Mouse (Mus musculus): Measurements from ENCODE around the gene Ubn2. TPM values are rescaled to one million over a fixed set of nuclear protein-coding genes. Genes with fewer than 3 reads are reported as not detected.
A peak's percentile ranks its signal among the peaks of the same experiment; 100 is the strongest.

The Ubn2 gene
- polyA plus RNA-seq, 1 experiment, result 25.0 TPM

DNA sequence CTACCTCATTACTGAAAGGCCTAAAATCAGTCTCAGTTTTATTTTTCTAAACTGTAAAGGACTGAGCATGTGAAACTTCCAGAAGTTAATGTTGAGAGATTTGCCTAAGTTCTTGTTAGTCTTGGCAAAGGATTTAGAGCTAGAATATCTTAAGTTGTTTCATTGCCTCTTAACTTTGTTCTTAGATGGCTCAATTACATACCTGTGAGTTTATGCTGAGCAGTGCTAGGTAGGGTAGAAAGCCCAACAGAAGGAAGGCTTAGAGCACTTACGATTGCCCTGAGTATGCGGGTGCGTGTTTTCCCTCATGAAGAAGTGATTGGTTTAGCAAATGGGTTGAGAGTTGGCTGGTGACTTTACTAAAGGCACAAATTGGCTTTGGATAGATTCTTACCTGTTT is 24.3 kb downstream of the Ubn2 start:
- TF ChIP-seq POLR2A (IDR thresholded peaks at IDR 0.05; ENCODE audit: borderline replicate concordance, insufficient read depth, low read length) (no peak), CTCF (IDR thresholded peaks at IDR 0.05; ENCODE audit: borderline replicate concordance, insufficient read depth, low read depth, low read length) (no peak)

DNA sequence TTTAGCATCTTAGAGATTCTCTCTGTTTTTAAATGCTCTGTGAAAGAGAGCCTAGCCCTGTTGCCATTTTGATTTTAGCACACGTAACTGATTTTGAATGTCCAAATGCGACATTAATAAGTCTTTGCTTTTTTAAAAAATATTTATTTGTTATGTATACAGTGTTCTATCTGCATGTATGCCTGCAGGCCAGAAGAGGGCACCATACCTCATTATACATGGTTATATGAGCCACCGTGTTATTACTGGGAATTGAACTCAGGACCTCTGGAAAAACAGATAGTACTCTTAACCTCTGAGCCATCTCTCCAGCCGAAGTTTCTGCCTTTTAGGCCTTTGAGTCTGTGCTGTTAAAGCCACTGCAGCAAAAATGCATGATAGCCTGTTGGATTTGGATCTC is 35.8 kb downstream of the Ubn2 start:
- TF ChIP-seq CTCF (IDR thresholded peaks at IDR 0.05; ENCODE audit: borderline replicate concordance, insufficient read depth, low read depth, low read length), result no peak
- no peak for TF ChIP-seq POLR2A (IDR thresholded peaks at IDR 0.05; ENCODE audit: borderline replicate concordance, insufficient read depth, low read length)
- Histone ChIP-seq H3K4me1 (ENCODE audit: control insufficient read depth, insufficient read depth, low read length) (no peaks in the 10 kb centered on the region), H3K27me3 (ENCODE audit: control insufficient read depth, insufficient read depth, low read length) (no peaks in the 10 kb centered on the region), H3K27ac (ENCODE audit: insufficient read depth, low read length) (no peak overlapping the region), H3K4me3 (replicated peaks; ENCODE audit: insufficient read depth, low read depth, low read length) (no peak overlapping the region)
- WGBS, result 83% methylated on average over 4 of the region's 4 CpGs
- DNase-seq, result no peak

More for the DNA sequence above, 24.3 kb downstream of the Ubn2 start:
- Histone ChIP-seq H3K27ac (ENCODE audit: insufficient read depth, low read length) (no peak overlapping the region), H3K27me3 (ENCODE audit: control insufficient read depth, insufficient read depth, low read length) (no peaks in the 10 kb centered on the region), H3K4me1 (ENCODE audit: control insufficient read depth, insufficient read depth, low read length) (no peaks in the 10 kb centered on the region), H3K4me3 (replicated peaks; ENCODE audit: insufficient read depth, low read depth, low read length) (no peak overlapping the region)
- WGBS, result 97% methylated on average over 3 of the region's 3 CpGs
- no peak for DNase-seq

DNA sequence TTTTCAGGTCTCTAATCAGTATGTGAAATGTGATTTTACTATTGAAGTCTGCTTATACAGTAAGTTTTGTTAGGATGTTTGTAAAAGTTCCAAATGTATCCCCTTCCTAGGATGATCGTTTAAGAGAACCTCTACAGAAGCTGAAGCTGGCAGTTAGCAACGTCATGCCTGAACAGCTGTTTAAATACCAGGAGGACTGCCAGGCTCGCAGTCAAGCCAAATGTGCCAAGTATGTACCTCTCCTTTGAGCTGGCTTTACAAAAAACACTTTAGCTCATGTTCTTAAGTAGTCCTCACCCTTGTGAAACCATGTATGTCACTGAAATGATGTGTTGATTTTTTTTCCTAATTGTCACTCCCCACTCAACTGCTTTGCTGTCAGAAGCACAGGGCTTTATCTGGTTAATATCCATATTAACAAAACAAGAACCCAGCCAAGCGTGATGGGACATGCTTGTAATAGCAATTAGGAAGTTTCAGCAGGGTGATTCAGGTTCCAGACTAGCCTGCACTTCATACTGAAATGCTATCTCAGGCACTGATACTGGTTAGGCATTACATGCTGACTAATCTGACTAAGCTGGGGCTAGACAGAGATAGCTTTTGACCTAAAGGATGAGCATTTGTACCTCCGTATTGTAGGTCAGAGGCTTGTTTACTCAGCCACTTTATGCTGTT is 48.1 kb downstream of the Ubn2 start:
- H3K27ac ChIP-seq (ENCODE audit: insufficient read depth, low read length), result no peak overlapping the region

DNA sequence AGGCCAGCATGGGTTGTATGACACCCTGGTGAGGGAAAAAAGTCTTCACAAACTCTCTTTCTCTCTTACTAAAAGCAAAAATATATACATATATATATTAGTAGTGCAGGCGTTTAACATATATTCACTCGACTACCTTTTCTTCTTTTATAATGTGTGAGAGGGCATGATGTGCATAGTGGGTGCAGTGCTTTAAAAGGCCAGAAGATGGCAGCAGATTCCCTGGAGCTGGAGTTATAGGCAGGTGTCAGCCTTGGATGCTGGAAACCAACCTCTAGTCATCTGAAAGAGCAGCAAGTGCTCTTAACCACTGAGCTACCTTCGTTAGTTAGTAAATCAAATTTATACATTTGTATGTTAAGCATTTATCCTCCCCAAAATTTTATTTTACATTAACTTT is 58.8 kb downstream of the Ubn2 start:
- no peaks in the 10 kb centered on the region for H3K27me3 ChIP-seq (ENCODE audit: control insufficient read depth, insufficient read depth, low read length)
- WGBS, result 86% methylated on average over 3 of the region's 3 CpGs
- peak; percentile 62 for TF ChIP-seq CTCF (IDR thresholded peaks at IDR 0.05; ENCODE audit: borderline replicate concordance, insufficient read depth, low read depth, low read length)
- TF ChIP-seq POLR2A (IDR thresholded peaks at IDR 0.05; ENCODE audit: borderline replicate concordance, insufficient read depth, low read length), result no peak
- H3K4me3 ChIP-seq (replicated peaks; ENCODE audit: insufficient read depth, low read depth, low read length), result no peak overlapping the region
- H3K4me1 ChIP-seq (ENCODE audit: control insufficient read depth, insufficient read depth, low read length), result no peaks in the 10 kb centered on the region
- DNase-seq, result peak; percentile 19 to 32
- H3K27ac ChIP-seq (ENCODE audit: insufficient read depth, low read length), result no peak overlapping the region

More for the DNA sequence above, 48.1 kb downstream of the Ubn2 start:
- TF ChIP-seq CTCF (IDR thresholded peaks at IDR 0.05; ENCODE audit: borderline replicate concordance, insufficient read depth, low read depth, low read length) (no peak), POLR2A (IDR thresholded peaks at IDR 0.05; ENCODE audit: borderline replicate concordance, insufficient read depth, low read length) (no peak)
- WGBS, result 23% methylated on average over 5 of the region's 5 CpGs
- DNase-seq, result no peak
- Histone ChIP-seq H3K4me1 (ENCODE audit: control insufficient read depth, insufficient read depth, low read length) (no peaks in the 10 kb centered on the region), H3K27me3 (ENCODE audit: control insufficient read depth, insufficient read depth, low read length) (no peaks in the 10 kb centered on the region), H3K4me3 (replicated peaks; ENCODE audit: insufficient read depth, low read depth, low read length) (no peak overlapping the region)

DNA sequence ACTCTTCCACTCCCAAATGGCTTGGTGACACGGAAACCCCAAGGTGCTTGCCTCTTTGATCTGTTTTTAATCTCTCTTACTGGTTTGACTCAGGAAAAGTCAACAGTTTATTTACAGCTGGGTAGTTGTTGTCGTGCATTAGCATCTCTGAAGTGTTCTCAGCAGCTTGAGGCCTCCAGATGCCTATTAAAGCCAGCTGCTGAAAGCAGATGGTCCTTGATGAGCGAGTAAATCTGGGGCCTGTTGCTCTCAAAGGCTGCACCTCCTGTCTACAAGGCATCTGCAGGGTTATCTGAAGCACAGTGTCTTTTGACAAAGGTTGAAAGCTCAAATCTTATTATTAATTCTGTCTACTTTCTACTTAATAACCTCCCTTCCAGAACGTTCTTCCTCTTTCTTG is 61.9 kb downstream of the Ubn2 start:
- H3K27ac ChIP-seq (ENCODE audit: insufficient read depth, low read length), result no peak overlapping the region
- 65% methylated on average over 4 of the region's 4 CpGs for WGBS
- no peak for DNase-seq
- H3K27me3 ChIP-seq (ENCODE audit: control insufficient read depth, insufficient read depth, low read length), result no peaks in the 10 kb centered on the region
- no peak overlapping the region for H3K4me3 ChIP-seq (replicated peaks; ENCODE audit: insufficient read depth, low read depth, low read length)
- no peaks in the 10 kb centered on the region for H3K4me1 ChIP-seq (ENCODE audit: control insufficient read depth, insufficient read depth, low read length)
- TF ChIP-seq POLR2A (IDR thresholded peaks at IDR 0.05; ENCODE audit: borderline replicate concordance, insufficient read depth, low read length), result no peak
- no peak for TF ChIP-seq CTCF (IDR thresholded peaks at IDR 0.05; ENCODE audit: borderline replicate concordance, insufficient read depth, low read depth, low read length)

DNA sequence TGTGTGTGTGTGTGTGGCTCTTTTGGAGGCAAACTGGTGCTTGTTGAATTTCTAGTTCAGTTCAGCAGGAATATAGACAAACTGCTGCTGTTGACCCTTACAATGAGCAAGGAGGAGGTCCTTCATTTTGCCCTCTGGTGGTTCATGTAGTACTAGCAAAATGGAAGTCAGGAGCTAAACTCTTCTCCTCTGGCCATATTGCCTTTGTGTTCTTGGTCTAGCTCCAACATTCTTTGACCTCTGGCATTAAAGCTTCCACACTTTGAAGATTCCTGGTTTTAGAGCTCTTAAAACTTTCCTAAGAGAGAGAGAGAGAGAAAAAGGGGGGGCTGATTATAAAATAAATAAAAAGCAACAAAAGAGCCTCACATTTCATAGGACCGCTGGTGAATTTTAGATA is 78.3 kb downstream of the Ubn2 start:
- TF ChIP-seq CTCF (IDR thresholded peaks at IDR 0.05; ENCODE audit: borderline replicate concordance, insufficient read depth, low read depth, low read length) (no peak), POLR2A (IDR thresholded peaks at IDR 0.05; ENCODE audit: borderline replicate concordance, insufficient read depth, low read length) (no peak)
- H3K27ac ChIP-seq (ENCODE audit: insufficient read depth, low read length), result no peak overlapping the region
- no peak for DNase-seq
- H3K4me3 ChIP-seq (replicated peaks; ENCODE audit: insufficient read depth, low read depth, low read length), result no peak overlapping the region
- no peaks in the 10 kb centered on the region for H3K27me3 ChIP-seq (ENCODE audit: control insufficient read depth, insufficient read depth, low read length)
- H3K4me1 ChIP-seq (ENCODE audit: control insufficient read depth, insufficient read depth, low read length), result no peaks in the 10 kb centered on the region
- WGBS, result 98% methylated on average over 1 of the region's 1 CpGs

DNA sequence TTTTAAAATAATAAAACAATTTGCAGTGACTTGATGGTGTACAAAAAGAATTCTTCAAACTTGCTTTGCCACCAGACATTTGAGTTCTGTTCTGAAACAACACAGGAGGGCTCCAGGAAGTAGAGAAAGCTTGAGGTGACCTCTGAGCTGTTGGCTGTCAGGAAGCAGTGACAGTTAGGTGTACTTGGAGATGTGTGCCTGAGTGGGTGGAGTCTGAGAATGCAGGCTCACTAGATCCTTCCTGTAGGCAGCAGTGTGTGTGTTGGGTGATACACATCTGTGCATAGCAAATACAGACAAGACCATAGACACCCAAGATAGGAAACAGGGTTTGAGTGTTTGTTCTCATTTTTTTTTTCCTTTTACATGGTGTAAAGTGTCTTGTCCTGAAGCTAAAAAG is 79.1 kb downstream of the Ubn2 start:
- DNase-seq, result no peak
- no peak for TF ChIP-seq POLR2A (IDR thresholded peaks at IDR 0.05; ENCODE audit: borderline replicate concordance, insufficient read depth, low read length)
- no peak for TF ChIP-seq CTCF (IDR thresholded peaks at IDR 0.05; ENCODE audit: borderline replicate concordance, insufficient read depth, low read depth, low read length)
- Histone ChIP-seq H3K27me3 (ENCODE audit: control insufficient read depth, insufficient read depth, low read length) (no peaks in the 10 kb centered on the region), H3K4me1 (ENCODE audit: control insufficient read depth, insufficient read depth, low read length) (no peaks in the 10 kb centered on the region), H3K4me3 (replicated peaks; ENCODE audit: insufficient read depth, low read depth, low read length) (no peak overlapping the region), H3K27ac (ENCODE audit: insufficient read depth, low read length) (no peak overlapping the region)

DNA sequence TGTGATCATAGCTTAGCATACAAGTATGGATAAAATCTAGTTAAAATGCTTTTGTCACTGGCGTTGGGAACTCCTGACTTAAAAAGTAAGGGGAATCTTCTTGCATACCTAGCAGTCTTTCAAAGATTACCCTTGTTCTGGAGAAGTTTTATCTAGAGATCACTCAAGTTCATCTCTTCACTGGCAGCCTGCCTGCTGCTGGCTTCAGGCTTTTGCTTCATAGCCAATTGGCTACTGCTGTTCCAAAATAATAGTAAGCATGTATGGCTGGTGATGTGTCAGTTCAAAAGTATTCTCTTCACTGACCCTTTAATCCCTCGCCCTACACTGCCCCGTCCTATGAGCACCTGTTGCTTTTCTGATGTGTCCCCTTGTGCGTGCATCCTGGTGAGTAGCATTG is 81.5 kb downstream of the Ubn2 start:
- H3K27ac ChIP-seq (ENCODE audit: insufficient read depth, low read length), result no peak overlapping the region
- 67% methylated on average over 4 of the region's 4 CpGs for WGBS
- no peaks in the 10 kb centered on the region for H3K4me1 ChIP-seq (ENCODE audit: control insufficient read depth, insufficient read depth, low read length)
- DNase-seq, result no peak
- no peaks in the 10 kb centered on the region for H3K27me3 ChIP-seq (ENCODE audit: control insufficient read depth, insufficient read depth, low read length)
- TF ChIP-seq CTCF (IDR thresholded peaks at IDR 0.05; ENCODE audit: borderline replicate concordance, insufficient read depth, low read depth, low read length), result no peak
- TF ChIP-seq POLR2A (IDR thresholded peaks at IDR 0.05; ENCODE audit: borderline replicate concordance, insufficient read depth, low read length), result no peak
- H3K4me3 ChIP-seq (replicated peaks; ENCODE audit: insufficient read depth, low read depth, low read length), result no peak overlapping the region

Data from cerebellum, adult 2 months (tissue).